Mouse (Mus musculus): ENCODE data around the gene Apba1. TPM values are rescaled to one million over a fixed set of nuclear protein-coding genes. Genes with fewer than 3 reads are reported as not detected.

Gene Apba1
- polyA plus RNA-seq, 1 experiment from 2014 or later: 15.8 TPM

DNA sequence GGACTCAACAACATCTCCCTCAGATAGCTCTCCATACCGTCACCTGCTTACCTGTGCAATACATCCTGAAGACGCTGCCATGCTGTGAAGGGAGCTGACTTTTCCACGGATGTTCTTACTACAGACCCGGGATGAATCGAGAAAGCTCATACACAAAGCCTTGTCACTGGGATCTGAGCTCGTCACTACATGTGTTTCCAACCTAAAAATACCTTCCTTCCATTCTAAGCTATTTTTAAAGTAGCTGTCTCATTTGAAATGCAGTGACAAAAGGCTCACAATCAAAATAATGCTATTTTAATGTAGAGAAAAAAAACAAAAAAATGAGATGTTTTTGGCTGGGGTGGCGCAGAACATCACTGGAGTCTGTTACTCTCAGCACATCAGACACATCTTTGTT, 97.1 kb downstream of the Apba1 start:
- no peaks in the 10 kb centered on the region for H3K36me3 ChIP-seq
- H3K9me3 ChIP-seq: no peaks in the 10 kb centered on the region
- no peak overlapping the region for H3K4me3 ChIP-seq
- no peak overlapping the region for H3K4me2 ChIP-seq
- H3K9ac ChIP-seq: no peak overlapping the region
- ATAC-seq (ENCODE audit: low FRiP score, low read depth): no peak
- H3K4me1 ChIP-seq (replicated peaks): no peaks in the 10 kb centered on the region
- WGBS: 91% methylated on average over 7 of the region's 7 CpGs
- H3K27ac ChIP-seq (replicated peaks): no peak overlapping the region
- H3K27me3 ChIP-seq: no peaks in the 10 kb centered on the region

DNA sequence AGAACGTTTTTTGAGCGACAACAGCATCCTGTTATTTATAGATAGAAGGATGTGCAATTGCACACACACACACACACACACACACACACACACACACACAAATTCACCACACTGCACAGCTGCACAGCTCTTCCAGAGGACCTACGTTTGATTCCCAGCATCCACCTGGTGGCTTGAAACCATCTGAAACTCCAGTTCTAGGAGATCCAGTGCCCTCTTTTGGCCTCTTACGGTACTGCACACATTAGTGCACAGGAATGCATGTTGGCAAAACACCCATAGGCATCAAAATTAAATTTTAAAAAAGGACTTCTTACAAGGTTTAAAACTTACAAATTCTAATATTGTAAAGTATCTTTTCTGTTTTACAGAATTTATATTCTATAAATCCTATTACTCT, 99.4 kb downstream of the Apba1 start:
- no peak overlapping the region for H3K4me2 ChIP-seq
- no peak overlapping the region for H3K27ac ChIP-seq (replicated peaks)
- H3K4me1 ChIP-seq (replicated peaks): peaks cover 10% of the 10 kb centered on the region
- no peak for ATAC-seq (ENCODE audit: low FRiP score, low read depth)
- no peaks in the 10 kb centered on the region for H3K27me3 ChIP-seq
- H3K9me3 ChIP-seq: no peaks in the 10 kb centered on the region
- H3K36me3 ChIP-seq: no peaks in the 10 kb centered on the region
- WGBS: 94% methylated on average over 4 of the region's 4 CpGs
- H3K4me3 ChIP-seq: no peak overlapping the region
- no peak overlapping the region for H3K9ac ChIP-seq

DNA sequence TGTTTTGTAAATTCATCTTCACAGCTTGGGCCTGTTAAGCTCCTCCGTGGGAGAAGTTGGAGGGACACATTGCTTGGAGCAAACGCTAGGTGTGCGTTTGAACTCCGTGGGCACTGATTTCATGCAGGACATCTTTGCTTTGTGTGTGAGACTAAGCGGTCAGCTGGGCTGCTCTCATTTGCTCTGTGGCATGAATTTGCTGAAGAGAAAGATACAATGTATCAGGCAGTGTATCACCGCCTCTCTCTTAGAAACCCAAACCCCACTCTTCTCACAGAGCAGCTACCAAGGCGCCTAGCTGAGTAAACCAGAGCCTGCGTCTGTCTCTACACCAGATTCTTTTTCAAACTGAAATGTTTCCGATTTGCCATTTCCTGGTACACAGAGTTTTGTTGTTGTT, 100.1 kb downstream of the Apba1 start:
- Histone ChIP-seq H3K4me1 (replicated peaks) (peaks cover 16% of the 10 kb centered on the region), H3K4me3 (no peak overlapping the region), H3K27me3 (no peaks in the 10 kb centered on the region), H3K36me3 (no peaks in the 10 kb centered on the region), H3K27ac (replicated peaks) (no peak overlapping the region), H3K9ac (no peak overlapping the region), H3K4me2 (no peak overlapping the region), H3K9me3 (no peaks in the 10 kb centered on the region)
- 90% methylated on average over 9 of the region's 9 CpGs for WGBS
- no peak for ATAC-seq (ENCODE audit: low FRiP score, low read depth)

DNA sequence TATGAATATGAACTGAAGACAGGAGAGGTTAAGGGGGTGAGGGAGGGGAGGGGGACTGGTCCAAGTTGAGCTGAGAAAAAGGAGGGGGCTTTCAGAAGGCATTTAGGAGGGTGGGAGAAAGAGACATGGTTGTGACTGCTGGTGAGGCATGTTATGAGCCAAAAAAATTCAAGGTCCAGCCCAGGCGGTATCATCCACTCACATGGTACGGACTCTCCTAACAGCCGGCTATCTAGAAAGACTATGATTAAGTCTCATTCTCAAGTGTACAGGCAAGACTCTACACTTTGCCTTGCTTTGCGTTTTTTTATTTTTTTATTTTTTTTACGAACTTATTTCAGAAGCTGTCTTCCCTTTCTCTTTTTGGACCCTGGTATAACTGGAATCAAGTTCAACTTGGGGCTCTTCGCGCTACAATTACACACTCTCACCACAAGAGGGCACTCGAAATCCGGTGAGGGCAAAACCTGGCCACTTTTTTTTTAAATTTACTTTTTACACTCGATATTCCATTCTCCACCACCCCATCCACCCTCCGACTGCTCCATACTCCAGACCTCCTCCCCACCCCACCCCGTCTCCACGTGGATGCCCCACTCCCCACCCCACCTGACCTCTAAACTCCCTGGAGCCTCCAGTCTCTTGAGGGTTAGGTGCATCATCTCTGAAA, 101.6 kb downstream of the Apba1 start:
- H3K4me2 ChIP-seq: no peak overlapping the region
- no peaks in the 10 kb centered on the region for H3K36me3 ChIP-seq
- WGBS: 31% methylated on average over 13 of the region's 13 CpGs
- no peak overlapping the region for H3K27ac ChIP-seq (replicated peaks)
- no peak overlapping the region for H3K9ac ChIP-seq
- no peak for ATAC-seq (ENCODE audit: low FRiP score, low read depth)
- no peaks in the 10 kb centered on the region for H3K9me3 ChIP-seq
- no peaks in the 10 kb centered on the region for H3K27me3 ChIP-seq
- peaks cover 27% of the 10 kb centered on the region for H3K4me1 ChIP-seq (replicated peaks)
- H3K4me3 ChIP-seq: no peak overlapping the region

DNA sequence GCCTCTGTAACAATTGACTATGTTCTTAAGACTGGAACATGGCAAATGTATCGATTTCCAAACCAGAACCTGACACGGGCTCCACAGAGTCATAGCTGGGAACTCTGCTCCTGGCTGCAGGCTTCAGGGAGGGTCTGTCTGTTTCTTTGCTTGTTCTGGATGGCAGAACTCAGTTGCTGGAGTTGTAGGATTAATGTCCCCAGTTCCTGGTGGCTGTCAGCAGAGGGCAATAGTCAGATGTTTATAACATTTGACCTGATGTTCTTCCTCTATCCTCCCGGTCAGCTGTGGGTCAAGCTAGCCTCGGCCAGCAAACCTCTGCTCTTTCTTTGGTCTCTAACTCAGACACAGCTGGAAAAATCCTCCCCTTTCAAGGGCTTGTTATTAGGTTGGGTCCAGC, 104.0 kb downstream of the Apba1 start:
- Histone ChIP-seq H3K36me3 (no peaks in the 10 kb centered on the region), H3K9ac (no peak overlapping the region), H3K4me2 (no peak overlapping the region), H3K9me3 (no peaks in the 10 kb centered on the region), H3K27ac (replicated peaks) (no peak overlapping the region), H3K4me1 (replicated peaks) (peaks cover 27% of the 10 kb centered on the region), H3K27me3 (no peaks in the 10 kb centered on the region), H3K4me3 (no peak overlapping the region)
- WGBS: 44% methylated on average over 4 of the region's 4 CpGs
- ATAC-seq (ENCODE audit: low FRiP score, low read depth): no peak

DNA sequence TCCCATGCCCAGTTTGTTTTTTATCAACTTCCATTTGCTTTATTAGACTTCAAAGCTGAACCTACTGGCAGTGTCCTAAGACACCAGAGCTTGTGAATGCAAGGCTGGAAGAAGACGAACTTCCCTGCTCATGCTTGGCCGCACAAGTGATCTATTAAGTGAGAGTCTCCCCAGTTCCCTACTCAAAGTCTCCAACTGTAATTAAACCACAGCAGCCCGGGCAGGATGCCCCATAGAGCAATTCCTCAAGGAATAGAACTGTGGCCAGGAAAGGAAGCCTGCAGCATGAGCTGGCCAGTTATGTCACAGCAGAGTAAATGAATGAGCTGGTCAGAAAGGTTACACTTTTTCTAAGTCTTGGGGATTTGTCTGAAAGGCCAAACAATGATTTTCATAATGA, 105.3 kb downstream of the Apba1 start:
- Histone ChIP-seq H3K9me3 (no peaks in the 10 kb centered on the region), H3K4me3 (no peak overlapping the region), H3K27ac (replicated peaks) (no peak overlapping the region), H3K27me3 (no peaks in the 10 kb centered on the region), H3K4me2 (no peak overlapping the region), H3K9ac (no peak overlapping the region), H3K4me1 (replicated peaks) (peaks cover 27% of the 10 kb centered on the region), H3K36me3 (no peaks in the 10 kb centered on the region)
- 27% methylated on average over 3 of the region's 3 CpGs for WGBS
- ATAC-seq (ENCODE audit: low FRiP score, low read depth): no peak

DNA sequence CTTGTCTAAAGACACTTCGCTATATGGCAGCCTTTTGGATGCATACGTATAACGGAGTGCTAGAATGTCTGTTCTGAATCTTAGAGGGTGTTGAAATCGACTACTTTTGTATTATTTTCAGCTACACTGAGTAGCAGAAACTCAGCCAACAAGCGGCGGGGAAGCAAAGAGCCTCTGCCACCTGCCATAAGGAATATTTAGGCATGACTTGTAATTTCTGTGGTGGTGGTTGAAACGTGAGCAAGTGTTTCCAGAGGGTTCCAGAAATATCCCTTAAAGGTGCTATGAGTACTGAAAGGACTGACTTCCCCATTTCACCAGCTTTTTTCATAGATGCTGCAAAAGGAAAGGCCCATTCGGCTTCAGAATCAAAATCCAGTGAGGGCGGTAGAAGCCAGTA, 107.4 kb downstream of the Apba1 start:
- Histone ChIP-seq H3K4me1 (replicated peaks) (peaks cover 27% of the 10 kb centered on the region), H3K27ac (replicated peaks) (no peak overlapping the region)
- ATAC-seq (ENCODE audit: low FRiP score, low read depth): no peak

DNA sequence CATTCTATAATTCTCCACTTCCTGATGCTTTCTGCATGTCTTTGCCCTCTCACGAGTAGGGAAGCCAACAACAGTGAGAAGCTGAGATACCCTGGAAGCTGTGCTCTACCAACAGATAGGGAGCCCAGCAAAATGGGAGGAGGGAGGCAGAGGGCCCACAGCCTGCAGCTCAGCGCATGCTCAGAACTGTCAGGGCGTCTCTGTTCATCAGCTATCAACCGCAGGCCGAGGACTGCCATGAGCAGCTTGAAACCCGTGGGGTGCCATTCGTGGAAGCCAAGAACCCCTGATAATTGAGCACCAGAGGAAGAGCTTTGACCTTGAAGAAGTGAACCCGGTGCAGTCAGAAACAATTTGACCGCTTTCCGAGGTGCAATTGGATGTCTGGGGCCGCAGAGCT, 108.4 kb downstream of the Apba1 start:
- no peak overlapping the region for H3K4me3 ChIP-seq
- 72% methylated on average over 11 of the region's 11 CpGs for WGBS
- ATAC-seq (ENCODE audit: low FRiP score, low read depth): 0 out of 2 replicates have a peak, but pooled peaks have one; percentile 2
- H3K4me2 ChIP-seq: no peak overlapping the region
- peak overlapping the region; percentile 21; the same call in 1 of the 2 replicates for H3K27ac ChIP-seq (replicated peaks)
- no peaks in the 10 kb centered on the region for H3K27me3 ChIP-seq
- peaks cover 24% of the 10 kb centered on the region for H3K4me1 ChIP-seq (replicated peaks)
- H3K9ac ChIP-seq: no peak overlapping the region
- no peaks in the 10 kb centered on the region for H3K36me3 ChIP-seq
- no peaks in the 10 kb centered on the region for H3K9me3 ChIP-seq

More for the DNA sequence above, 107.4 kb downstream of the Apba1 start:
- Histone ChIP-seq H3K4me3 (no peak overlapping the region), H3K4me2 (no peak overlapping the region), H3K9ac (no peak overlapping the region), H3K27me3 (no peaks in the 10 kb centered on the region), H3K9me3 (no peaks in the 10 kb centered on the region), H3K36me3 (no peaks in the 10 kb centered on the region)
- 84% methylated on average over 9 of the region's 9 CpGs for WGBS

DNA sequence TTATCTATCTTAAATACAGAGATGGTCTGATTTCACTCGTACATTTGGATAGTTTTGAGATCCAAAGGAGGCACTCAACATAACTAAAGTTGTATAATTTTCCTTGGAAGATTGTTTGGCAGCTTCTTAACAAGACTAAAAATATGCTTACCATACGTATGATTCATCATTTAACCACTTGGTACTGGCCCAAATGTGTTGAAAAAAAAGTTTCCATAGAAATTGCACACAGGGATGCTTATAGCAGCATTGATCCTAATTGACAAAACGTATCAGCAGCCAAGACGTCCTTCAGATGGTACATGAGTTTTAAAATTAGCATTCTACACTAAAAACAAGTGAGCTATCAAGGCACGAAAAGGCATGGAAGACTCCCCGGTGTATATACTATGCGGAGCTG, 108.9 kb downstream of the Apba1 start:
- WGBS: 83% methylated on average over 7 of the region's 7 CpGs
- H3K27ac ChIP-seq (replicated peaks): 0 out of 2 replicates have a peak overlapping the region, but pooled peaks have one; percentile 30
- no peak overlapping the region for H3K4me3 ChIP-seq
- no peak for ATAC-seq (ENCODE audit: low FRiP score, low read depth)
- no peak overlapping the region for H3K4me2 ChIP-seq
- H3K4me1 ChIP-seq (replicated peaks): peaks cover 21% of the 10 kb centered on the region
- H3K9ac ChIP-seq: no peak overlapping the region
- H3K27me3 ChIP-seq: no peaks in the 10 kb centered on the region
- no peaks in the 10 kb centered on the region for H3K36me3 ChIP-seq
- no peaks in the 10 kb centered on the region for H3K9me3 ChIP-seq

DNA sequence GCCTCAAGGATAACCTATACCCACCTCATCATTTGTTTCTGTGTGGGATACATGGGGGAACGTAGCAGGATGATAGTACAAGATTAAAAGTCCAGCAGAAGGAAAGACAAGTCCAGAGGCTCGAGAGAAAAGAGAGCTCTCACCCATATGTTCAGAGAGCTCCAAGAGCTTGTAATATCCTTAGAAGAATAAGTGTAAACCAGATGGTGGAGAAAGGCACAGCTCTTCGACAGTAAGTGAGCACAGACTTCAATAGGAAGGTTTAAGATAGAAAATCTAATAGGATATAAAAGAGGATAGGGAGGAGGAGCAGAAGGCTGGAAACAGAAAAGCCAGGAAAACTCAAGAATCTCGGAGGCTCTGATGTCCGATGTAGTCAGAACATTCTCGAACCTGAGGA, 115.8 kb downstream of the Apba1 start:
- Histone ChIP-seq H3K4me1 (replicated peaks) (peaks cover 2% of the 10 kb centered on the region; the same call in 1 of the 2 replicates), H3K4me3 (no peak overlapping the region), H3K36me3 (no peaks in the 10 kb centered on the region), H3K27me3 (no peaks in the 10 kb centered on the region), H3K9ac (no peak overlapping the region), H3K4me2 (no peak overlapping the region), H3K27ac (replicated peaks) (no peak overlapping the region), H3K9me3 (no peaks in the 10 kb centered on the region)
- WGBS: 90% methylated on average over 6 of the region's 6 CpGs
- no peak for ATAC-seq (ENCODE audit: low FRiP score, low read depth)

DNA sequence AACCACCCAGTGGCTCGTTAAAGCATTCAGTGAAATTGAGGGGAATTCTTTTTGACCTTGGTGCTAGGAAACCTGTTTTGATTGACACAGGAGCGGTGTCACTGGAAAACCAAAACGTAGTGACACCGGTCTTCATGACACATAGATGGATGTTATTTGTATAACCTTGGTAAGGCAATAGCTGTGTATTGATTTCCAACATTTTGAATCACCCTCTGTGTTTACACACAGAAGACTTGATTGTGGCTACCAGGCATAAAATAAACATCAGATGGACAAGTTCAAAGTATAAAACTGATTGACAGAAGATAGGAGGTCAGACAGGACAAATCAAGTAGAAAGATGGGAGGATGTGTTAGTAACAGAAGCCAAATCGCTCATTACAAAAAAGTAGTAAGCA, 117.1 kb downstream of the Apba1 start:
- Histone ChIP-seq H3K27ac (replicated peaks) (no peak overlapping the region), H3K4me2 (no peak overlapping the region), H3K36me3 (no peaks in the 10 kb centered on the region), H3K4me3 (no peak overlapping the region), H3K9me3 (no peaks in the 10 kb centered on the region), H3K27me3 (no peaks in the 10 kb centered on the region), H3K4me1 (replicated peaks) (peaks cover 9% of the 10 kb centered on the region; the same call in 1 of the 2 replicates), H3K9ac (no peak overlapping the region)
- WGBS: 78% methylated on average over 5 of the region's 5 CpGs
- no peak for ATAC-seq (ENCODE audit: low FRiP score, low read depth)

DNA sequence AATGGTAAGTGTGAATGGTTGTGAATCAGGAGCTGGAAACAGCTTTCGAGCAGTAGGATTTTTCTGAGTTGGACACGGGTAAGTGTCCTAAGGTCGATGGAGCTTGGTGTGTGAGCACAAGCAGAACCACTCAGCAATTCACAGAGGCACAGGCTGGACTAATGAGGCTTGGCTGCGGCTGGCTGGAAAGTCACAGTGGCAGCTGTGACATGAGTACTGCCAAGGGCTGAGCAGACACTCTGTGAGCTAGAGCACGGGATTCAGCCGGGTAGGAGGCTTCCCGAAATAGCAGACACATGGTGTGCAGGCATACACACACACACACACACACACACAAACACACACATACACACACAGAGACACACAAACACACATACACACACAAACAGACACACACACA, 121.2 kb downstream of the Apba1 start:
- 39% methylated on average over 7 of the region's 7 CpGs for WGBS
- peak overlapping the region; percentile 49 for H3K27ac ChIP-seq (replicated peaks)
- H3K9ac ChIP-seq: no peak overlapping the region
- H3K4me2 ChIP-seq: no peak overlapping the region
- H3K4me1 ChIP-seq (replicated peaks): peaks cover 9% of the 10 kb centered on the region; the same call in 1 of the 2 replicates
- H3K36me3 ChIP-seq: no peaks in the 10 kb centered on the region
- H3K27me3 ChIP-seq: no peaks in the 10 kb centered on the region
- H3K9me3 ChIP-seq: no peaks in the 10 kb centered on the region
- peak; percentile 90 for ATAC-seq (ENCODE audit: low FRiP score, low read depth)
- no peak overlapping the region for H3K4me3 ChIP-seq

DNA sequence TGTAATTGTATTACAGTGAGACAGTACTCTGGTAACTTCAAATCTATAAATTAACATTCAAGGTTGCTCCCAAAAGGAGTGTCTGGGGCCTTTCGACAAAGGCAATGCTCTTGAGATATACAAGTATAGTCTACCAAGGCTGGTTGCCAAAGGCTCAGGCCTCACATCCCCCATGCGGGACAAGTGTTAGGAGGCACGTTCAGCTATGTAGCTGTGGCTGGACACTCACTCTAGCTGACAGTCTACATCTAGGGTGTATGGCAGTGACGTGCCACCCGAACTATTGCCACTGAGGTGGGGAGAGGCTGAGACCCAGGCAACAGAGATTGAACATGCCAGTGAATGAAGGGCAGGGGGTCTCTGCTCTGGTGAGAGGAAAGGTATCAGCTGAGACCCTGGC, 127.5 kb downstream of the Apba1 start:
- Histone ChIP-seq H3K4me2 (no peak overlapping the region), H3K4me3 (no peak overlapping the region), H3K36me3 (no peaks in the 10 kb centered on the region), H3K9ac (no peak overlapping the region), H3K27ac (replicated peaks) (no peak overlapping the region), H3K9me3 (no peaks in the 10 kb centered on the region), H3K4me1 (replicated peaks) (0 out of 2 replicates have a peak, but pooled peaks cover 4% of the 10 kb centered on the region), H3K27me3 (no peaks in the 10 kb centered on the region)
- 94% methylated on average over 5 of the region's 5 CpGs for WGBS
- no peak for ATAC-seq (ENCODE audit: low FRiP score, low read depth)

Data from hindbrain, embryonic 15.5 days (tissue).